Mouse (Mus musculus) liver, embryonic 14.5 days (tissue): ENCODE results near the gene Adamts7. TPM values are rescaled to one million over a fixed set of nuclear protein-coding genes. Genes with fewer than 3 reads are reported as not detected.

Source experiments
- ATAC-seq: fragments of 200-750 bp; cut with Nextera tagmentation; 2 replicates; pipeline ENCODE4 v1.8.0; 2017; ENCODE audit warnings: moderate number of reproducible peaks, mild to moderate bottlenecking, moderate library complexity; ENCODE audit not compliant: insufficient read depth
- DNase-seq, 3 experiments: peaks; one replicate each; pipeline ENCODE4 v3.0.0-alpha.2; 2012 to 2013; ENCODE audit warnings: low read depth in 3 of 3, low spot score in 3 of 3
- H3K27ac ChIP-seq: fragments of 300-500 bp; sonication (generic); 2 replicates; pipeline ENCODE4 v1.5.1; 2014; ENCODE audit warnings: moderate library complexity, mild to moderate bottlenecking, control low read depth, inconsistent platforms
- H3K27me3 ChIP-seq: fragments of 300-500 bp; sonication (generic); 2 replicates; pipeline ENCODE4 v1.6.1; 2014; ENCODE audit warnings: mild to moderate bottlenecking, low read length, moderate library complexity; ENCODE audit not compliant: control insufficient read depth, insufficient read depth
- H3K36me3 ChIP-seq: fragments of 300-500 bp; sonication (generic); replicated peaks from 2 replicates; pipeline ENCODE4 v1.6.1; 2014; ENCODE audit warnings: low read depth; ENCODE audit not compliant: control insufficient read depth, insufficient read depth
- H3K4me1 ChIP-seq, 2 experiments: fragments of 200-500 bp in 1 of 2; fragments of 300-500 bp in 1 of 2; sonication (generic) in 1 of 2; replicated peaks; 2 replicates each; pipeline ENCODE4 v1.6.1; 2012 to 2014; ENCODE audit warnings: antibody characterized with exemption in 1 of 2, inconsistent platforms in 1 of 2, low read length in 1 of 2; ENCODE audit not compliant: control insufficient read depth in 2 of 2, insufficient read depth in 2 of 2
- H3K4me2 ChIP-seq: fragments of 300-500 bp; sonication (generic); 2 replicates; pipeline ENCODE4 v1.6.1; 2014; ENCODE audit warnings: low read depth, mild to moderate bottlenecking, control low read depth, moderate library complexity
- H3K4me3 ChIP-seq, 2 experiments: fragments of 200-500 bp in 1 of 2; fragments of 300-500 bp in 1 of 2; sonication (generic) in 1 of 2; 2 replicates each; pipeline ENCODE4 v1.5.1; 2012 to 2014; ENCODE audit warnings: low read depth in 2 of 2, low read length in 2 of 2, mild to moderate bottlenecking in 2 of 2, control low read depth in 1 of 2, inconsistent platforms in 1 of 2, moderate library complexity in 1 of 2; ENCODE audit not compliant: insufficient read depth in 1 of 2
- H3K9ac ChIP-seq: fragments of 300-500 bp; sonication (generic); replicated peaks from 2 replicates; pipeline ENCODE4 v1.6.1; 2014; ENCODE audit warnings: mild to moderate bottlenecking, control low read depth, moderate library complexity
- H3K9me3 ChIP-seq: fragments of 300-500 bp; sonication (generic); 2 replicates; pipeline ENCODE4 v1.6.1; 2016; ENCODE audit warnings: low read length, mixed read lengths; ENCODE audit not compliant: control insufficient read depth
- CTCF ChIP-seq: IDR thresholded peaks from 2 replicates; pipeline ENCODE4 v1.5.1; 2016; ENCODE audit warnings: antibody characterized with exemption, low read depth, control low read depth
- EP300 ChIP-seq: IDR thresholded peaks from 2 replicates; pipeline ENCODE4 v1.6.1; 2016; ENCODE audit warnings: antibody characterized with exemption, low read depth
- WGBS: fragments of 180-500 bp; shearing (Covaris S2); extraction: QIAGEN DNeasy Blood & Tissue Kit; methylation state at CpG from one replicate; pipeline ENCODE4 v1.1.7; 2014; ENCODE audit not compliant: insufficient replicate concordance; 5-methylcytosine and 5-hydroxymethylcytosine counted together
- polyA plus RNA-seq, 2 experiments: library from polyadenylated mRNA; depleted of rRNA in 1 of 2; stranded (reverse) in 1 of 2; unstranded in 1 of 2; fragments of >200 nt; fragmentation: Nextera tagmentation in 1 of 2; extraction: Ambion mirVana in 1 of 2; gene quantifications; 2 replicates each; pipeline versions ENCODE4 v1.2.1 to v1.2.3; 2012 to 2014

Gene Adamts7
- polyA plus RNA-seq, 2 experiments, result 0.47 to 0.64 TPM

DNA sequence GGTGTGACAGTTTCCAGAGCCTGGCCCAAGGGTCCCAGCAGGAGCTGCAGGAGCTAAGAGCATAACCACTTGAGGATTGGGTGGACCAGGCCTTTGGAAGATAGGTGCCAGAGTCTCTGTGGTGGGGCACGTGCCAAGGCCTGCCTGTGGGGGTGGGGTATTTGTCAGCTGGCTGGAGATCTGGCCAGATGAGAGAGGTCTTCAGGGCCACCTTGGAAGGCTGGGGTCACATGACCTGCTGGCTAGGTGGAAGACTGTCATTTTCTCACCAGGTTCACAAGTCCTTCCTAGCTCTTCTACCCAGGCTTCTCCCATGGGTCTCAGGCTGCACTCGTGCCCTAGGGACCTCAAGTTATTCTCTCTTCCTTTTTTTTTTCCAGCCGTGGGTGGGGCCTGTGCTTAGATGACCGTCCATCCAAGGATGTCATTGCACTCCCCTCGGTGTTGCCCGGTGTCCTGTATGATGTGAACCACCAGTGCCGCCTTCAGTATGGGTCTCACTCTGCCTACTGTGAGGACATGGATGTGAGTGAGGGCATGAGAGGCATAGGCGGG is 22.6 kb downstream of the Adamts7 start:
- H3K36me3 ChIP-seq, result no peaks in the 10 kb centered on the region
- TF ChIP-seq EP300, result no peak
- TF ChIP-seq CTCF, result no peak
- H3K27ac ChIP-seq, result no peak overlapping the region
- H3K4me1 ChIP-seq, result no peaks in the 10 kb centered on the region
- no peak overlapping the region for H3K4me2 ChIP-seq
- WGBS, result 53% methylated on average over 8 of the region's 8 CpGs
- DNase-seq (no peak), ATAC-seq (no peak)
- H3K27me3 ChIP-seq, result no peaks in the 10 kb centered on the region
- no peak overlapping the region for H3K9ac ChIP-seq
- H3K4me3 ChIP-seq, result no peak overlapping the region
- no peaks in the 10 kb centered on the region for H3K9me3 ChIP-seq

DNA sequence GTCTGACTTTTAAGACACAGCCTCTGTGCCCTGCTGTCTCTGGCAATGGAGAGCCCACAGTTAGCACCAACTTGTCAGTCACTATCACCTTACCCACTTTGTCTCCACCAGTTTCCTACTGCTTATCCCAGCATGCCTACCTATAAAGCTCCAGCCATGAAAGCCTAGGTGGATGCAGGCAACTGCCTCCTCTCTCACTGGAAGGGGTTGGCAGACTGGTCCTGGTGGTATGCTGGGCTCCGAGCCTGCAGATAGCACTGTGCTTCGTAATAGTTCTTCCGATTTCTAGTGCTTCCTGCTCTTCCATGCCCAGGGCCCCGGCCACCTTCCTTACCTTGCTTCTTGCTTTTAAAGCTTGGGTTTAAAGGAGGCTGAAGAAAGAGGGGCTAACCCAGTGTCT is 26.0 kb downstream of the Adamts7 start:
- Histone ChIP-seq H3K9me3 (no peaks in the 10 kb centered on the region), H3K4me3 (no peak overlapping the region), H3K9ac (no peak overlapping the region), H3K36me3 (no peaks in the 10 kb centered on the region), H3K27ac (no peak overlapping the region), H3K4me1 (no peaks in the 10 kb centered on the region), H3K4me2 (no peak overlapping the region), H3K27me3 (no peaks in the 10 kb centered on the region)
- TF ChIP-seq EP300, result no peak
- no peak for TF ChIP-seq CTCF
- DNase-seq (no peak), ATAC-seq (no peak)
- 74% methylated on average over 4 of the region's 4 CpGs for WGBS

DNA sequence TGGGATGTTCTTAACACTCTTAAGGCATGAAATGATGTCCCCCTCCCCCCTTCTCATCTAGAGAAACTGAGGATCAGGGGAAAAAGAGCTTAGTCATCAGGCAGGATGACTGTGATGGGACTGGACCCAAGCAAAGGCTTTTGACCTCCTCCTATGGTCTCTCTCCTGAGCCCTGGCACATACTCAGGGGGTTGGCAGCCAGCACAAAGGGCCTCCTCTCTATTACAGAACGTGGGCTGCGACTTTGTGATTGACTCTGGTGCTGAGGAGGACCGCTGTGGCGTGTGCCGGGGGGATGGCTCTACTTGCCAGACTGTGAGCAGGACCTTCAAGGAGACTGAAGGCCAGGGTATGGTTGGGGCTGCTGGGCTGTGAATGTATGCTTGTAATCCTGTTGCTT is 26.5 kb downstream of the Adamts7 start:
- ATAC-seq (no peak), DNase-seq (no peak)
- 60% methylated on average over 5 of the region's 5 CpGs for WGBS
- H3K4me2 ChIP-seq, result no peak overlapping the region
- H3K9me3 ChIP-seq, result no peaks in the 10 kb centered on the region
- TF ChIP-seq CTCF (no peak), EP300 (no peak)
- no peaks in the 10 kb centered on the region for H3K36me3 ChIP-seq
- H3K9ac ChIP-seq, result no peak overlapping the region
- no peak overlapping the region for H3K27ac ChIP-seq
- H3K4me3 ChIP-seq, result no peak overlapping the region
- no peaks in the 10 kb centered on the region for H3K27me3 ChIP-seq
- H3K4me1 ChIP-seq, result no peaks in the 10 kb centered on the region

DNA sequence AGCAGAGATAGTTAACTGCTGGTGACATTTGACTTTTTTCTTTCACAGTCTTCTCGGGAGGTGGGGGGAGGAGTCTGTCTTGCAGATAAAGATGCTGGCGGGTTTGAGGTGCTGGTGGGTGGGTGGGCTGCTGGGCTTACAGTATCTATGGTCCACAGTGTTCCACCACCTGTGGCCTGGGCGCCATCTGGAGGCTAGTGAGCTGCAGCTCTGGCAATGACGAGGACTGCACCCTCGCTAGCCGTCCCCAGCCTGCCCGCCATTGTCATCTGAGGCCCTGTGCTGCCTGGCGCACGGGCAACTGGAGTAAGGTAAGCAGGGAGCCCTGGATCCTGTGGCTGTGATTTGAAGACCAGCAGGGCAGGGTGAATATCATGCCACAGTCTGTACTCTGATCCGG is 32.1 kb downstream of the Adamts7 start:
- no peak overlapping the region for H3K9ac ChIP-seq
- no peaks in the 10 kb centered on the region for H3K27me3 ChIP-seq
- DNase-seq, result no peak
- H3K4me3 ChIP-seq, result no peak overlapping the region
- H3K36me3 ChIP-seq, result no peaks in the 10 kb centered on the region
- TF ChIP-seq CTCF, result peak; percentile 34
- TF ChIP-seq EP300, result no peak
- no peak overlapping the region for H3K27ac ChIP-seq
- no peak for ATAC-seq
- H3K9me3 ChIP-seq, result no peaks in the 10 kb centered on the region
- no peak overlapping the region for H3K4me2 ChIP-seq
- H3K4me1 ChIP-seq, result no peaks in the 10 kb centered on the region; a peak in 1 of 4 replicates
- 55% methylated on average over 10 of the region's 10 CpGs for WGBS

DNA sequence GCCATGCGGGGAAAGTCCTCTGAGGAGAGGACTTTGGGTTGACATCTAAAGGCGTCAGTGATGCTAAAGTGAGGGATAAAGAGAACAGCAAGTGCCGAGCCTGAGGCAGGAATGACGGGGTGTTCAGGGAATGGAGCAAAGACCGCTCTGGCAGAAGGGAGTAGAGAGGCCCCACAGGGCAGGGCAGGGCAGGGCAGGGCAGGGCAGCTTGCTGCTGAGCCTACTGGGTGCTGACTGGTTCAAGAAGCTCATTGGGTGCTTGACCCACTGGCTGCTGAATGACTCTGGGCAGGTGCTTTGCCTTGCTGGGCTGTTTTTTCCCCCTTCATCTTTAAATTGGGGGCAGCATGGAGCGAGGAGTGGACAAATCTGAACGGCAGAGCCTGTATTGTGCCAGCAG is 33.4 kb downstream of the Adamts7 start:
- TF ChIP-seq CTCF (no peak), EP300 (no peak)
- DNase-seq (no peak), ATAC-seq (no peak)
- no peak overlapping the region for H3K9ac ChIP-seq
- no peaks in the 10 kb centered on the region for H3K9me3 ChIP-seq
- H3K4me3 ChIP-seq, result no peak overlapping the region
- no peaks in the 10 kb centered on the region; a peak in 1 of 4 replicates for H3K4me1 ChIP-seq
- 65% methylated on average over 7 of the region's 7 CpGs for WGBS
- H3K36me3 ChIP-seq, result no peaks in the 10 kb centered on the region
- H3K27ac ChIP-seq, result no peak overlapping the region
- H3K4me2 ChIP-seq, result no peak overlapping the region
- H3K27me3 ChIP-seq, result no peaks in the 10 kb centered on the region
